Mouse (Mus musculus): ENCODE measurements around the gene Gm13420.

- TF ChIP-seq CTCF (IDR thresholded peaks at IDR 0.05; ENCODE audit: low read depth) (no peak), EP300 (IDR thresholded peaks at IDR 0.05; ENCODE audit: low read depth) (no peak)
Measured at GRCm38 (mm10) chr2:29738799-29739198, 12.7 kb downstream of the Gm13420 start.
